Mouse (Mus musculus) lung, postnatal 0 days (tissue): ENCODE data around the gene Cgrrf1.

ENCODE experiments used
- CTCF ChIP-seq: IDR thresholded peaks from 2 replicates; pipeline ENCODE4 v1.5.1; 2016; ENCODE audit warnings: antibody characterized with exemption, mild to moderate bottlenecking
- EP300 ChIP-seq: IDR thresholded peaks from 2 replicates; pipeline ENCODE4 v1.6.1; 2016; ENCODE audit warnings: antibody characterized with exemption, mild to moderate bottlenecking, control low read depth

GRCm38 (mm10) chr14:46790723-46791122 is 41.2 kb upstream of the Cgrrf1 start:
- no peak for TF ChIP-seq CTCF
- TF ChIP-seq EP300: no peak
